Mouse (Mus musculus): Measurements from ENCODE around the gene Nr0b2. TPM values are rescaled to one million over a fixed set of nuclear protein-coding genes. Genes with fewer than 3 reads are reported as not detected.

The Nr0b2 gene
- polyA plus RNA-seq, 1 experiment from 2014 or later: not detected

GRCm38 (mm10) chr4:133570066-133570466 is 16.9 kb downstream of the Nr0b2 start:
- no peaks in the 10 kb centered on the region for H3K9me3 ChIP-seq (ENCODE audit: control insufficient read depth, low read length)
- H3K9ac ChIP-seq (ENCODE audit: low read depth, low read length): no peak overlapping the region
- 42% methylated on average over 10 of the region's 10 CpGs for WGBS
- H3K4me3 ChIP-seq (ENCODE audit: low read length): no peak overlapping the region; the same call in 1 of the 2 replicates
- peak overlapping the region; percentile 5; the same call in 1 of the 2 replicates for H3K4me2 ChIP-seq (replicated peaks; ENCODE audit: low read depth, low read length)
- no peak overlapping the region for H3K27ac ChIP-seq (ENCODE audit: low read depth, low read length)
- no peaks in the 10 kb centered on the region for H3K27me3 ChIP-seq (ENCODE audit: control insufficient read depth, insufficient read depth, low read length)
- no peaks in the 10 kb centered on the region for H3K36me3 ChIP-seq (ENCODE audit: control insufficient read depth, insufficient read depth, low read length)
- no peak for ATAC-seq (ENCODE audit: low FRiP score, low TSS enrichment)
- peaks cover under 1% of the 10 kb centered on the region; the same call in 1 of the 2 replicates for H3K4me1 ChIP-seq (ENCODE audit: control insufficient read depth, insufficient read depth, low read length)

GRCm38 (mm10) chr4:133574070-133574842 is 21.1 kb downstream of the Nr0b2 start, which contains the start of gene Gpatch3:
TSS of gene Gpatch3 (plus strand) at chr4:133574745.
- Histone ChIP-seq H3K4me1 (ENCODE audit: control insufficient read depth, insufficient read depth, low read length) (peaks cover 9% of the 10 kb centered on the region), H3K4me2 (replicated peaks; ENCODE audit: low read depth, low read length) (peak within 1 kb of the TSS; percentile 89), H3K36me3 (ENCODE audit: control insufficient read depth, insufficient read depth, low read length) (peaks cover 13% of the 10 kb centered on the region), H3K4me3 (ENCODE audit: low read length) (peak within 1 kb of the TSS; percentile 63), H3K27ac (ENCODE audit: low read depth, low read length) (peak within 1 kb of the TSS; percentile 90), H3K27me3 (ENCODE audit: control insufficient read depth, insufficient read depth, low read length) (no peaks in the 10 kb centered on the region), H3K9me3 (ENCODE audit: control insufficient read depth, low read length) (no peaks in the 10 kb centered on the region), H3K9ac (ENCODE audit: low read depth, low read length) (peak within 1 kb of the TSS; percentile 72)
- 8% methylated on average over 44 of the region's 44 CpGs for WGBS
- ATAC-seq (ENCODE audit: low FRiP score, low TSS enrichment): peak; percentile 84

GRCm38 (mm10) chr4:133574843-133575202 is 21.6 kb downstream of the Nr0b2 start:
- Histone ChIP-seq H3K27ac (ENCODE audit: low read depth, low read length) (no peak overlapping the region), H3K9me3 (ENCODE audit: control insufficient read depth, low read length) (no peaks in the 10 kb centered on the region), H3K36me3 (ENCODE audit: control insufficient read depth, insufficient read depth, low read length) (peaks cover 19% of the 10 kb centered on the region), H3K4me2 (replicated peaks; ENCODE audit: low read depth, low read length) (peak overlapping the region; percentile 89), H3K9ac (ENCODE audit: low read depth, low read length) (peak overlapping the region; percentile 72), H3K4me1 (ENCODE audit: control insufficient read depth, insufficient read depth, low read length) (peaks cover 9% of the 10 kb centered on the region), H3K27me3 (ENCODE audit: control insufficient read depth, insufficient read depth, low read length) (no peaks in the 10 kb centered on the region), H3K4me3 (ENCODE audit: low read length) (peak overlapping the region; percentile 63)
- peak; percentile 69 for ATAC-seq (ENCODE audit: low FRiP score, low TSS enrichment)
- under 1% methylated on average over 37 of the region's 41 CpGs for WGBS

GRCm38 (mm10) chr4:133577983-133578382 is 24.8 kb downstream of the Nr0b2 start:
- ATAC-seq (ENCODE audit: low FRiP score, low TSS enrichment): no peak
- WGBS: 75% methylated on average over 12 of the region's 12 CpGs

GRCm38 (mm10) chr4:133583690-133584058 is 30.5 kb downstream of the Nr0b2 start:
- peak overlapping the region; percentile 88 for H3K9ac ChIP-seq (ENCODE audit: low read depth, low read length)
- no peak; the same call in 1 of the 2 replicates for ATAC-seq (ENCODE audit: low FRiP score, low TSS enrichment)
- peaks cover 50% of the 10 kb centered on the region for H3K36me3 ChIP-seq (ENCODE audit: control insufficient read depth, insufficient read depth, low read length)

More at GRCm38 (mm10) chr4:133577983-133578382, 24.8 kb downstream of the Nr0b2 start:
- H3K4me2 ChIP-seq (replicated peaks; ENCODE audit: low read depth, low read length): no peak overlapping the region
- H3K9ac ChIP-seq (ENCODE audit: low read depth, low read length): no peak overlapping the region; the same call in 1 of the 2 replicates
- H3K36me3 ChIP-seq (ENCODE audit: control insufficient read depth, insufficient read depth, low read length): peaks cover 38% of the 10 kb centered on the region
- H3K27ac ChIP-seq (ENCODE audit: low read depth, low read length): no peak overlapping the region
- H3K9me3 ChIP-seq (ENCODE audit: control insufficient read depth, low read length): no peaks in the 10 kb centered on the region
- no peaks in the 10 kb centered on the region for H3K27me3 ChIP-seq (ENCODE audit: control insufficient read depth, insufficient read depth, low read length)
- H3K4me1 ChIP-seq (ENCODE audit: control insufficient read depth, insufficient read depth, low read length): peaks cover 9% of the 10 kb centered on the region
- H3K4me3 ChIP-seq (ENCODE audit: low read length): no peak overlapping the region

GRCm38 (mm10) chr4:133584059-133584951 is 31.1 kb downstream of the Nr0b2 start, which contains the start of gene Gpn2:
TSS of gene Gpn2 (plus strand) at chr4:133584362.
- Histone ChIP-seq H3K9me3 (ENCODE audit: control insufficient read depth, low read length) (no peaks in the 10 kb centered on the region), H3K4me3 (ENCODE audit: low read length) (peak within 1 kb of the TSS; percentile 97), H3K4me1 (ENCODE audit: control insufficient read depth, insufficient read depth, low read length) (peaks cover 12% of the 10 kb centered on the region), H3K9ac (ENCODE audit: low read depth, low read length) (peak within 1 kb of the TSS; percentile 88), H3K36me3 (ENCODE audit: control insufficient read depth, insufficient read depth, low read length) (peaks cover 50% of the 10 kb centered on the region), H3K4me2 (replicated peaks; ENCODE audit: low read depth, low read length) (peak within 1 kb of the TSS; percentile 99), H3K27me3 (ENCODE audit: control insufficient read depth, insufficient read depth, low read length) (no peaks in the 10 kb centered on the region), H3K27ac (ENCODE audit: low read depth, low read length) (peak within 1 kb of the TSS; percentile 80; the same call in 1 of the 2 replicates)
- 4% methylated on average over 65 of the region's 65 CpGs for WGBS
- ATAC-seq (ENCODE audit: low FRiP score, low TSS enrichment): peak; percentile 87

More at GRCm38 (mm10) chr4:133583690-133584058, 30.5 kb downstream of the Nr0b2 start:
- no peaks in the 10 kb centered on the region for H3K27me3 ChIP-seq (ENCODE audit: control insufficient read depth, insufficient read depth, low read length)
- peak overlapping the region; percentile 97 for H3K4me3 ChIP-seq (ENCODE audit: low read length)
- H3K27ac ChIP-seq (ENCODE audit: low read depth, low read length): peak overlapping the region; percentile 80; the same call in 1 of the 2 replicates
- WGBS: 67% methylated on average over 6 of the region's 6 CpGs
- H3K9me3 ChIP-seq (ENCODE audit: control insufficient read depth, low read length): no peaks in the 10 kb centered on the region
- peaks cover 12% of the 10 kb centered on the region for H3K4me1 ChIP-seq (ENCODE audit: control insufficient read depth, insufficient read depth, low read length)
- peak overlapping the region; percentile 99 for H3K4me2 ChIP-seq (replicated peaks; ENCODE audit: low read depth, low read length)

- ATAC-seq (ENCODE audit: low FRiP score, low TSS enrichment): 0 out of 2 replicates have a peak, but pooled peaks have one; percentile 41
These were observed 39.4 kb downstream of the Nr0b2 start for GRCm38 (mm10) chr4:133592570-133592969.

GRCm38 (mm10) chr4:133595538-133595937 is 42.4 kb downstream of the Nr0b2 start:
- no peak overlapping the region for H3K4me3 ChIP-seq (ENCODE audit: low read length)
- 73% methylated on average over 7 of the region's 7 CpGs for WGBS
- H3K4me2 ChIP-seq (replicated peaks; ENCODE audit: low read depth, low read length): no peak overlapping the region
- H3K4me1 ChIP-seq (ENCODE audit: control insufficient read depth, insufficient read depth, low read length): peaks cover 14% of the 10 kb centered on the region; the same call in 1 of the 2 replicates
- no peak overlapping the region for H3K9ac ChIP-seq (ENCODE audit: low read depth, low read length)
- H3K9me3 ChIP-seq (ENCODE audit: control insufficient read depth, low read length): no peaks in the 10 kb centered on the region
- H3K27me3 ChIP-seq (ENCODE audit: control insufficient read depth, insufficient read depth, low read length): peaks cover 19% of the 10 kb centered on the region
- ATAC-seq (ENCODE audit: low FRiP score, low TSS enrichment): no peak
- H3K27ac ChIP-seq (ENCODE audit: low read depth, low read length): no peak overlapping the region
- H3K36me3 ChIP-seq (ENCODE audit: control insufficient read depth, insufficient read depth, low read length): peaks cover 13% of the 10 kb centered on the region

More at GRCm38 (mm10) chr4:133592570-133592969, 39.4 kb downstream of the Nr0b2 start:
- no peaks in the 10 kb centered on the region for H3K4me1 ChIP-seq (ENCODE audit: control insufficient read depth, insufficient read depth, low read length)
- H3K27me3 ChIP-seq (ENCODE audit: control insufficient read depth, insufficient read depth, low read length): no peaks in the 10 kb centered on the region
- H3K27ac ChIP-seq (ENCODE audit: low read depth, low read length): no peak overlapping the region
- H3K9ac ChIP-seq (ENCODE audit: low read depth, low read length): no peak overlapping the region
- 32% methylated on average over 7 of the region's 7 CpGs for WGBS
- peaks cover 42% of the 10 kb centered on the region for H3K36me3 ChIP-seq (ENCODE audit: control insufficient read depth, insufficient read depth, low read length)
- H3K4me3 ChIP-seq (ENCODE audit: low read length): no peak overlapping the region
- no peaks in the 10 kb centered on the region for H3K9me3 ChIP-seq (ENCODE audit: control insufficient read depth, low read length)
- H3K4me2 ChIP-seq (replicated peaks; ENCODE audit: low read depth, low read length): no peak overlapping the region

Measured in kidney, embryonic 14.5 days (tissue).